Mouse (Mus musculus) kidney, adult 8-10 months (tissue): ENCODE data around the gene Grap2.

Source experiments
- DNase-seq, 2 experiments: peaks; one replicate each; pipeline ENCODE4 v3.0.0; 2022

Grap2 gene

DNA sequence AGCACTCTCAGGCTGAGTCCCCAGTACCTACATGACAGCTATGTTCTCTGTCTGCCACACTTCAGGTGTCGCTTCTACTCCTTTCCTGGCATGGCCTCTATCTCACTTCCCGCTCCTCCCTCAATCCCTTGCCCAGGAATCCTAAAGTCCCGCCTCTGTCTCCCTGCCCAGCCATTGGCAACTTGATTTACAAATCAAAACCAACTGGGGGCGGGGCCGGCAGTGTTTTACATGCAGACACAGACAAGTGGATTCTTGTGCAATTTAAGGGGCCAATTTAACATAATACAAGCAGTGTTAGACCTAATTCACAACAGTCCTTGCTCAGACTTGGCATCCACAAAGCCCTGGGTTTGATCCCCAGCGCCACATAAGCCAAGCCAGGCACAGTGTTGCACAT, 31.6 kb downstream of the Grap2 start:
- no peak for DNase-seq

DNA sequence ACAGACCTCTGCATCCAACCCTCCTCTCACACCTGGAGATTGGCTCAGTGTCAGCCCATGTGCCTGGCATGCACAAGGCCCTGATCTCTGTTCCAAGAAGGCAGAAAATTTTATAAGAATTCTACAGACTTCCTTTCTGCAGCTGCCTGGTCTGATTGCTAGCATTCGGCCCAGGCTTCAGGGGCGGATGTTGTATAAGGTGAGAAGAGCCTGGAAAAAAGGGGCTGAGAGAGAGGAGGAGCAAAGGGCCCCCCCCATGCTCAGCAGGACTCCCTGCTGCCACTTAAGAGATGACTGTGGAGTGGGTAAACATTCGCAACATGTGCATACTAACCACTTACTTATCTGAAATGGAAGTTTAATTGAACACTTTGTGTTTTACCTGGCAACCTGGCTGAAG, 35.6 kb downstream of the Grap2 start:
- DNase-seq: no peak

DNA sequence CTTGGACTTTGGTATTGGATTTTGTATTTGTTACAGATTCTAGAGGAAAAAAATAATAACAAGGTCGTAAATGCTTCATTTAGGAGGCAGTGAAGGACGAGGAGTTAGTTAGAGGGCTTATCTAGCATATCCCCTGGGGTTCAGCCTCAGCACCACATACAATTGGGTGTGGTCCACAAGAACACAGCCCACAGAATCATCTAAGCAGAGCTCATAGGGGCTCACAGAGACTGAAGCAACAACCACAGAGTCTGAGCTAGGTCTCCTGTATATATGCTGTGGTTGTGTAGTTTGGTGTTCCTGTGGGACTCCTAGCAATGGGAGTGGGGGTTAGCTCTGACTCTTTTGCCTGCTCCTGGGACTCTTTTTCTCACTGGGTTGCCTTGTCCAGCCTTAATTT, 37.9 kb downstream of the Grap2 start:
- no peak for DNase-seq

DNA sequence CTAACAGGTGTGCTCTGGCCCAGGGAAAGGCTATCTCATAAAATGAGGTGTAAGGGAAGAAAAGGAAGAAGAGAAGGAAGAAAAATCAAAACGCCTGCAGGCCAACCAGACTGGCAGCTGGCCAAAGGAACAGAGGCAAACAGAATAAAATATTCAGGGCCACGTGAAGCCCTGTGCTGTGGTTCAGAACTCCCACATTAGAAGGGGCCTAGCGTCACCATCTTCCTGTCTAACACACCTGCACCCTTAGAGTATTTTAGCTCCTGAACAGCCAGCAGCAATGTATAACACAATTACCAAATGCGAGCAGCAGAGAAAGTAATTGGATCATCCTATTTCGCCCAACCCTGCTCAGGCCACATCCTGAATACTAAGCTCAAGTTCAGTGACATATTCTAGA, 39.1 kb downstream of the Grap2 start:
- DNase-seq: no peak

DNA sequence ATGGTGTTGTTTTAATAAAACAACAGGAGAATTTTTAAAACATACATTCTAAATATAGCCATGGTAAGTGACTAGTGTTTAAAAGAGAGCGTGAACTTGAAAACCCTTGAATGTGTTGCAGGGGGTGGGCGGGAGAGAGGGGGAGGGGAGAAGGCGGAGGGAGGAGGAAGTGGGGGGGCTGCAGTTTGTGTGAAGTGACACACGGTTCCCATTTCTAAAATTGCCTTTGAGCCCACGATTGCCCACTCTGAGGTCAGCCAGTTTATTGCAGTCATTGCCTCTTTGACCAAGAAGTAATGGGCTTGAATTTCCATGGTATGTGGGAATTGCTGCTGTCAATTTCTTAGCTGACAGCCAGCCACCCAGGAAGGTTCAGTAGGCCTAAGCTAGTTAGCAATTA, 41.5 kb downstream of the Grap2 start:
- no peak for DNase-seq

DNA sequence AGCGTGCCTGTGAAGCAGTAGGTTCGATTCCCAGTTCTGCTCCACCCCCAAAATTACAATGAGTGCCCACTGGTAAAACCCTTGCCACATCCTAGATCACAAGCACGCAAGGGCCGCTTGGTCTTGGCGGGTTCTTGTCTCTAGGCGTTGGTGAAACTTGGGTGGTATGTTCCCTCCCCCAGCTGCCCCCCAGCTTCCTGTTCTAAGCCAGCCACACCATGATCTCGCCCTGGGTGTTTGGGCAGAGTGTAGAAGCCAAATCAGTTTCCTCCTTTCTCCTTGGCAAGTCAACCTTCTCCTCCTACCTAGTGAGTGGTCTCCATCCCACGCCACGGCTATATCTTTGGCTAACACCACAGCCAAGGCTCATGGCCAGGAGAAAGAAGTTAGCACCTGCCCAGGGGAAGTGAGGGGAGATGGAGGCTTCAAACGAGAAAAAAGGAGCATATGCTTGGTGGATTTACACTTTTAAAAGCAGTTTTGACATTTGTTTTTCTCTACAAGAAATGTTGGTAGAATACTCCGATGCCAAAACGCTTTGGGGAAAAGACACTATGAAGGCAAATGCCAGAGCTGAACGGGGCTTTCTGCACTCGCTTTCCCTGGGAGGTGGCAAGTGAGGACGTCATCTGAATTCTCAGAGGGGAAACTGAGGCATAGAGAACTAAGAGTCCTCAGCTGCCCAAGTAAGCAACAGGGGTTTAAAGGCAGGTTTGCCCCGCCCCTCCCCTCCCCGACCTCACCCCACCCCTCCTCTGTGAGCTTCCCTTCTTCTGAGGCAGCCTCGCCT, 42.3 kb downstream of the Grap2 start:
- no peak for DNase-seq

DNA sequence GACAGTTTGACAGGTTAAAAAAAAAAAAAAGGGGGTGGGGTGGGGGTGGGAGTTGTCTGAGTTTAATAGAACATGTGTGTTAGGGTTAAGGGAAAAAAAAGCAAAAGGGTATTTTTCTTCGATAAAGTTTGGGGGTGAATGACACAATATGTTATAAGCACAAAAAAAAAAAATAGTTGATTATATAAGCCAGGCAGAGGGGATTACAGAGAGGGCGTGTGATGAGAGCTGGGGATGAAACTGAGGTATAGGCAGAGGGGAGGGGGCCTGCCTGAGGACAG, 42.8 kb downstream of the Grap2 start:
- no peak for DNase-seq

DNA sequence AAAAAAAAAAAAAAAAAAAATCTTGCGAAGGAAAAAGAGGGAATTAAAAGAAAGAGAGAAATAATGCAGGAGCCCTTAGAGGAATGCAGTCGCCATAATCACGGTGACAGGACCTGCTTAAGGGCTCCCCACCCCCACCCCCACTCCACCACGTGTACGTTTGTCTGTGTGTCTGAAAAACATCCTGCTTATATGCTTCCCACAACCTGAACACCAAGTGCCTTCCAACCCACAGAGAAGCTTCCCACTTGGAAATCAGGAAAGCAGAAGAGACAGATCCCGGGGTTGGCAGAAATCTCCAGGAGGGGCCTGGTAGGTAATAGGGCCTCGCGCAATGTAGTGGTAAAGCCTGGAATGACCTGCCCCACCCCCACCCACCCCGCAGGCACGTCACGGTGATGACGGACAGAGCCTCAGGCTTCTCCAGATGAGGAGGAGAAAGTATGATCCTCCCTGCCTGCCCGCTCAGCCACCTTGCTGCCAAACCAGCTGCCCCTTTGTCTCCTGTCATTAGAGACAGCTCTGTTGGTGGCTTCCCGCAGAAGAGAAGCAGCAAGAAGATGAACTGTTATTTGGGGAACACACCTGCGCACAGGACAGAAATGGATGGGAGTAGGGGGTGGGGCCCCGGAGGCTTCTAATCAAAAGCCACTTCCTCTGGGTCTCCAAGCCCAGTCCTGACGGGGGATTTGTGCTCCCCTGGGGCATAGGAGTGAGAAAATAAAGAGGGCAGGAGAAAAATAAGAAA, 43.4 kb downstream of the Grap2 start:
- DNase-seq: no peak

DNA sequence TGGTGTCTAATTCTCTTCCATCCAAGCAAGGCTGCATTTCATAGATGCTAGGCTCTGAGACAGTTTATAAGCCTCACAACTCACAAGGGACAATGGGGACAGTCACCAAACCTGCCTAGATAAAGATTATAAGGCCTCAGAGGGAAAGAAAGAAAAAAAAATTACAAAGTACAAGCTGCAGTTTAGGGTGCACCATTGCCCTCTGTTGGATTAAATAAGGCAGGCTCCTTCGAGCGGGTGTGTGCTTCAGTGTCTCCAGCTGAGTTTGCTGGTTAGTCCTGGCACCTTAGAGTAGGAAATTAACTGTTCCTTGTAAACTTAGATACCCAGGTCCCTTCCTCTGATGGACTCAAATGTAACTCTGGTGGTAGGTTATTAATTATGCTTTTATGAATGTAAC, 45.4 kb downstream of the Grap2 start:
- DNase-seq: no peak

DNA sequence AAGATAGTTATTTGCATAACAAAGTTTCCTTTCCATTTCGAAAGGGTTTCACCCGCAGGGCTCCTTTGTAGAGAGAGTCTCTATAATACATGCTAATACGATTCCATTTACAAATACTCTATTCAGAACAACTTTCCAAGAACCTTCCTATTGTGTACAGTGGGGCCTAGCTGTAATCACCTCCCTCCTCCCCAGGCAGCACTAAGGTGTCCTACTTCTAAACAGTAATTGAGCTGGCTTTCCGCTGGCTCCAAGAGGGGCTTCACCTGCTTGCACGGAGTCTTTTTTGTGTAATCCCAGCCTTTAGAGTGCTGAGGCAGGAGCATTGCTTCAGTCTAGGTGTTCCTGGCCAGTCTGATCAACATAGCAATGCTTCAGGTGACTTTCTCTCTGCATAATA, 46.8 kb downstream of the Grap2 start:
- DNase-seq: no peak

DNA sequence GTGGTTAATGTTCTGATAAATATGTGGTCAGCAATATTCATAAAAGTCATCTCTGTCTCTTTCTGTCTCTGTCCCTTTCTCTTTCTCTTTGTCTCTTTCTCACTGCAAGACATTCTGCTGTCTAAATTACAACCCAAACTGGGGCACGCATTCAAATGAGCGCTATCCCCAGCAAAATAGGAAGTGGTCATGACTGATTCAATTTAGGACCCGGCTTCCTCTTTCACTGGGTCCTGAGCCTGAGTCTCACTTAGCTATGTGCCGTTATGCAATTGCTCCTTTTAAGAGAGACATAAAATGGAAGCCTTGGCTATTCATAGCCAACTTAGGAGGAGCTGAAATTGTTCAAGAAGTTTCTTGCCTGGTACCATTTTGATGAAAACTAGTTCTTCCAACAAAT, 47.4 kb downstream of the Grap2 start:
- no peak for DNase-seq

DNA sequence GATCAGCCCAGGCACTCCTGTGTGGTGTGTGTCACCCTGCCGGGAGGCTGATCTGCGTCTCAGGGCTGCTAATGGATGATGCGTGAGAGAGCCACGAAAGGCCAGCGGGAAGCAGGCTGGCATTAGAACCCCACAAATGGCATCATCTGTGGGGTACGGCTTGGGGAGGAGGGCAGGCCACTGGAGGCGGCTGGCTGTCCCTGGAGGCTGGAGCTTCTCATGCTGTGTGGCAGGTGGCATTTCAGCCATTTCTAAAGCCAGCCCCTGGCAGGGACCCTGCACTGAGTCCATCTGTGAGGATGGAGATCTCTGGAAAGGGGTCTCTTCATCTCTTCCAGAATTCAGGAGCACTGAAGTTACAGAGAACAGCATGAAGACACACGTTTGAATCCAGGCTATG, 48.0 kb downstream of the Grap2 start:
- DNase-seq: no peak

DNA sequence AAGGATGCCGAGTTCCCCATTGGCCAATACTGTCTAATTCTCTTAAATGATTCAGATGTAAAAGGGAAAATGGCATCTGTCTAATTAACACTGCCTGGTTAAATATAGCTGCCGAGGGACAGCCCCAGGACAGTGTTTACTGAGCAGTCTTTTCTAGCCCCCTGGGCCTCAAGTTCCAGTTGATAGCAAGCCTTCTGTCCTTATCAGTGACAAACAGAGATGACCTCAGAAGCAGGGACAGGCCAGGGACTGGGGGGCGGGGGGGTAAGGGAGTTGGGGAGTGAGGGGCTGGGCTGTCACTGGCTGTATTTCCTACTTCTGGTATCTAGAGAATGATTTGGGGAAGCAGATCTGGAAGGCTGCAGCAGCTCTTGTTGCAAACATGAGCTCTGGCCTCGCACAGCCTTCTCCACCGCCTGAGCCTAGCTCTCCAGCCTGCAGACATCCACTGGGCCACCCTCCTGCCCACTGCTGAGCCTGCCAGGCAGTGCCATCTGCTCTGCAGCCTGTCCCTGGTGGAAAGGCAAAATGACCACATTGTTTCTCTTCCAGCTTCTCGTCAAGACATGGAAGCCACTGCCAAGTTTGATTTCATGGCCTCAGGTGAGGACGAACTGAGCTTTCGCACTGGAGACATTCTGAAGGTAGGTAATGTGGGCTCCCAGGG, 50.9 kb downstream of the Grap2 start:
- DNase-seq: no peak

DNA sequence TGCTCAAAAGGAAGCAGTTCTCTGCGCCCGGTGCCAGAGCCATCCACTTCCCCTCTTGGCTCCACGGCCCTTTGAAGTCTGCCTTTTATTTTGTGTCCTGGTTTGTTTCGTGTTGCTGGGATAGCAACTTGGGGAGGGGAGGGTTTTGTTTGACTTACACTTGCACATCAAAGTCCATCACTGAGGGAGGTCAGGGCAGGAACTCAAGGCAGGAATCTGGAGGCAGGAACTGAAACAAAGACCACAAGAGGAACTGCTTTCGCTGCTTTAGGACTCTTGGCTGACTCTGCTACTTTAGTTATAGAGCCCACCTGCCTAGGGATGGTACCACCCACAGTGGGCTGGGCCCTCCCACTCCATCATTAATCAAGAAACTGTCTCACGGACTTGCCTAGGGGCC, 54.1 kb downstream of the Grap2 start:
- DNase-seq: no peak

DNA sequence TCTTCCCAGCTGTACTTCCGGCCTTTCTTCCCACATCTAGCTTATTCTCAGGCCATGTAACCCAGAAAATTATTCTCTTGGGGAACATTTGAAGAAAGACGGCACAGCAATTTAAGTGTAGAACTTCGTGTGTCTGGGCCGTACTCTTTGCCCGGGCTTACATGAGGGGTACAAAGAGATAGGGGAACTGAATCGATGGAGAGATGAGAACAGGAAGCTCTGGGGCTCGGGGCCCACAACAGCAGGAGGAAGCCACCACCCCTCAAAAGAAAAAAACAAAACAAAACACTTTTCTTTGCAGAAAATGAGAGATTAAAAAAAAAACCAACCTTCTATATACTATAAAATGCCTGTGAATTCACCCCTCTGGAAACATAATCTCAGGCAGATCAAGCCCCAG, 57.8 kb downstream of the Grap2 start:
- DNase-seq: no peak

DNA sequence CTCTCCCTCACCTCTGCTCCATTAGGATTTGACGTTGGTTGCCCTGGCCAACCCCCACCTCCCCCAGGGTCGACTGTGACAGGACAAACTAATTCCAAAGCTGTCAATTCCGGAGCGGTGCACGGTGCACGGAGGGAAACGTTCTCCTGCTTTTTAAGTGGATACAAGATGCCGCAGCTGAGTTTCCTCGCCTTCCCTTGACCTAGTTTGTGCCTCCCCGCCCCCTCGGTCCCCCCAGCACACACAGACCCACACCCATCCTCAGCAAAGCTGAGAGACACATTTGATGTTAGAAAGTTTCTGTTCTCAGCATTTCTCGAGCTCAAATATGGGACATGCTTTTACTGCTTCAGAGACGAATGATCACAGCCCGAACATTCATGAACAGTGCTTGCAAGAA, 58.3 kb downstream of the Grap2 start:
- DNase-seq: no peak

DNA sequence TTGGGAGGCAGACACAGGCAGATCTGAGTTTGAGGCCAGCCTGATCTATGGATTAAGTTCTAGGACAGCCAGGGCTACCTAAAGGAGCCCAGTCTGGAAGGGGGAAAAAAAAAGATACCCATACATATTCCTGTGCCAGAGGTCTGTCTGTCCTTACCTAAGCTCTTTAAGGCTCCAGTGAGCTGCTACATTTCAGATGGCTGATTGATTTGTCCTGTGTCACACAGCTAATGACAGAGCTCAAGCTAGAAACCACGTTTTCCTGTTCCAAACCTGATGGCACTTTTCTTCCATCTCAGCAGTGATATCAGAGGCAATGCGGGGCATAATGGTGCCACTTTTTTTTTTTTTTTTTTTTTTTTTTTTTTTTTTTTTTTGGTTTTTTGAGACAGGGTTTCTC, 58.9 kb downstream of the Grap2 start:
- no peak for DNase-seq

DNA sequence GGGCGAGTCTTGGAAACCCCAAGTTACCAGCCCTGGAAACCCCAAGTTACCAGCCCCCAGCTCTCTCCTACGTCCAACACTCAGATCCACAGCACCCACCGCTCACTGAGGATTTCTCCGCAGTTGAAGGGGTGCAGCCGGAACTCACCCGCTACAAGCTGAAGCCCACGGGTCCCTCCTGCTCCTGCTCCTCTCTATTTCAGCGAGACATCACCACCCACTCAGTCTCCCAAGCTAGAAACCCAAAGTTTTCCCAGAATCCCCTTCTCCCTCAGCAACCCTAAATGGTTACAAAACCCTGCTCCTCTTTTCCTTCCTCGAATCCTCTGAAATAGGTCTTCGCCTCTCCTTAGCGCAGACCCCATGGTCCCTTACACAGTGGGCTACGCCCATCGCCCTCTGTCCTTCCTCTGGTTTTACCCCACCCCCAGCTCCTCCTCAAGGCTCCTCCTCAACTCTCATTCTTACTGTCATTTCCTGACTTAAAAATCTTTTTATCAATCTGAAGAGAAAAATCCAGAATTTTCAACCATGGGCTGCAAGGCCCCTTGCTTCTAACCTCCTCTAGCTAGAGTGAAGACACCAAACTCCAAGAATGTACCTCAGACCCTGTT, 60.0 kb downstream of the Grap2 start:
- no peak for DNase-seq

DNA sequence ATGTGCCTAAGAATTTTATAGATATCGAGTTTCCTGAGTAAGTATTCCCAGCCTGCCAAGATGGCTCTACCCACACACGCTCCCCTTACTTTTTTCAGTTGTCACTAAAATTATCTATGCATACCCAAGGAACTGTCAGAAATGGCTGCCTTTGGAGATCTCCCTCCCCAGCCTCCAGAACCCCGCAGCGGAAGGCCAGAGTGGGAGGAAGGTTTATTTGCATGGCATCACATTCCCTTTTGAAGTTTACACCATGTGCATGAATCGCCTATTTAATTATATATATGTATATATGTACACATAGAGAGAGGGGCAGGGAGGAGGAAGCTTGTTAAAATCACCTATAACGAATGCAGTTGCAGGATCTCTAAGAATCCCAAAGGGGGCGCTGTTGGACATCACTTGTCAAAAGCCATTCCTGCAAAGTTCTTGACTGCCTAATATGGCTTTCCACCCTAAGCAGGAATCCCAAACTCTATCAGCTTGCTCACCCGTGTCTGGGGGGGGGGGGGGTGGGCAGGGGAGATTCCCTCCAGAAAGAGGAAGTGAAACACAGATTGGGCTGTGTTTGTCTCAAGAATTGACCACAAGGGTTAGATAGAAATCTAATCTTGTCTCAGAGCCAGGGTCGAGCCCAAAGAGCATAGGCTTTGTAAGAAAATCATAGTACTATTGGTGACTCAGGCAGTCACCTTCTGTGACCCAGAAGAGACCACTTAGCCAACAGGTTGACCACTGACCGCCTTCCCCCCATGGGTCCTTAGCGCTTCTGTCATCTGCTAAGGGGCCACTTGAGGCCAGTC, 62.2 kb downstream of the Grap2 start:
- peak; percentile 33 to 35 for DNase-seq

DNA sequence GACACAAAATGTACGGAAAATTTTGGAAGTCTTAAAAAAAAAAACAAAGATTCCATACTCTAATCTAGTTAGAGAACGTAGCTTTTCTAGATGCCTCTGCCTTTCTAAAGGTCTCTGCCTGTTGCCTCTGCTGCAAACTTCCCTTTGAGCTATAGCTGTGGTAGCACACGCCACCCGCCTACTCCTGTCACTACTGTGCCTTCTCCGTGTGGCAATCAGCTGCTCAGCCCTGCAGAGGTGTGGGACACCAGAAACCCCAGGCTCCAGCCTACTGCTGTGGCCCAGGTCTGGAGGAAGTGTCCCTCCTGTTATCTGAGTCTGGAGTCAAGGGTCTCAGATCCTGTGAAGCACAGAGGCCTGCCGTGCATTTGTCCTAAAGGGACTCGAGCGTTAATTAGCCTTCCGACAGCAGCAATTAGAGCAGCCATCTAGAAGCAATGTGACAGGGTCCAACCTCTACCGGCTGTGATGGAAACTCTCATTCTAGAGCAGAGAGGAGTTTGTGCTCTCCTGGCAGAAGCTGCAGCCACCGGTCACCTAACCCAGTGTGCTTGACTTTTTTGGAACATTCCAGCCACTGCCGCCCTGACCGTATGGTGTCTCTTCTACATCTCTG, 64.5 kb downstream of the Grap2 start:
- DNase-seq: no peak

DNA sequence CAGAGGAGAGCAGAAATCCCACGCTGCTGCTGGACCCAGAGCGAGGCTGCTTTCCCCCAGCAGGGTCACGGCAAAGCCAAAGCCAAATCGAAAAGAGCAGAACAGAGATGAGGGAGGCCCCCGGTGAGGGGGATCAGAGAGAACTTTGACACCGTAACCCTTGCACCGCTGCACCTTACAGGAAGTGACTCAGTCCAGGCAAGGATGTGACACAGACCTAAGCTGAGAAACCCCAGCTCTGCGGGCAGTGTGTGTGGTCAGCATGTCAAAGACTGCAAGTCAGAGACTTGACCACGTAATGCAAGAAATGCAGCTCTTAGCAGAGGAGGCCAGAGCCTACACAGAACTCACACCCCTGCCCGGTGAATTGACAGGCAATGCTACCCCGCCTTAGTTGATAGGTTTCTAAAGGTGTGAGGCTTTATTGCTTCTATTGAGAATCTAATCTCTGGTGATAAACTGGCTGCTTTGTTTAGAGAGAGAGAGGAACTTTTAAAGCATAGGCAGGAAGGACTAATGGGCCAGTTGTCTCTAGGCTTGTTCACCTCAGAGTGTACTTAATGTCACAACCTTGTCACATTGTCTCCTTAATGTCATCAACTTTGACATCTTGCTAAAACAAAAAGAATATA, 66.8 kb downstream of the Grap2 start:
- no peak for DNase-seq

DNA sequence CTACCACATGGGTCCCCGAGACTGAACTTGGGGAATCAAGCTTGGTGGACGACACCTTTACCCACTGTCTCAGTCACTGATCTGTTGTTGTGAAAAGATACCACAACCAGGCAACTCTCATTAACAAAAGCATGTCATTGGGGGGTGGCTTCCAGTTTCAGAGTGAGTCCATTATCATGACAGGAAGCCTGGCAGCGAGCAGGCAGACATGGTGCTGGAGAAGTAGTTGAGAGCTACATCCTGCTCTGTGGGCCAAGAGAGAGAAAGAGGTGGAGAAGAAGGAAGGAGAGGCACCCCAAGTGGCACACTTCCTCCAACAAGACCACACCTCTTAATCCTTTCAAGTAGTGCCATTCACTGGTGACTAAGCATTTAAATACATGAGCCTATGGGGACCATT, 67.5 kb downstream of the Grap2 start:
- no peak for DNase-seq
